Mouse (Mus musculus) liver, embryonic 13.5 days (tissue): ENCODE measurements at regions not wholly inside any gene's neighbourhood (a gene's known extent, or its start where the extent isn't known, plus 50 kb on each side); places are given as distances from the start of the nearest gene placed in this dataset.
"Not testable (repeated sequence)": the region's sequence is repeated elsewhere in the genome, so short reads cannot be mapped to it uniquely, and the experiment has no call there.

ENCODE experiments used
- ATAC-seq: fragments of 200-750 bp; cut with Nextera tagmentation; 2 replicates; pipeline ENCODE4 v1.8.0; 2017; ENCODE audit warnings: low read depth, mild to moderate bottlenecking, moderate number of reproducible peaks, moderate library complexity
- DNase-seq: peaks from one replicate; pipeline ENCODE4 v3.0.0; 2022
- H3K27ac ChIP-seq: fragments of 300-500 bp; sonication (generic); 2 replicates; pipeline ENCODE4 v1.5.1; 2015; ENCODE audit warnings: moderate library complexity, mild to moderate bottlenecking, inconsistent platforms
- H3K27me3 ChIP-seq: fragments of 300-500 bp; sonication (generic); 2 replicates; pipeline ENCODE4 v1.6.1; 2015; ENCODE audit warnings: mild to moderate bottlenecking, inconsistent platforms
- H3K36me3 ChIP-seq: fragments of 300-500 bp; sonication (generic); 2 replicates; pipeline ENCODE4 v1.6.1; 2015; ENCODE audit warnings: mild to moderate bottlenecking, inconsistent platforms
- H3K4me1 ChIP-seq: fragments of 300-500 bp; sonication (generic); replicated peaks from 2 replicates; pipeline ENCODE4 v1.6.1; 2015; ENCODE audit warnings: inconsistent platforms
- H3K4me2 ChIP-seq: fragments of 300-500 bp; sonication (generic); 2 replicates; pipeline ENCODE4 v1.6.1; 2015; ENCODE audit warnings: inconsistent platforms, mild to moderate bottlenecking, moderate library complexity
- H3K4me3 ChIP-seq: fragments of 300-500 bp; sonication (generic); replicated peaks from 2 replicates; pipeline ENCODE4 v1.5.1; 2015; ENCODE audit warnings: mild to moderate bottlenecking, inconsistent platforms
- H3K9ac ChIP-seq: fragments of 300-500 bp; sonication (generic); 2 replicates; pipeline ENCODE4 v1.6.1; 2015; ENCODE audit warnings: mild to moderate bottlenecking, inconsistent platforms
- H3K9me3 ChIP-seq: fragments of 300-500 bp; sonication (generic); replicated peaks from 2 replicates; pipeline ENCODE4 v1.6.1; 2016; ENCODE audit warnings: inconsistent platforms
- WGBS: fragments of 180-500 bp; shearing (Covaris S2); methylation state at CpG from one replicate; pipeline ENCODE4 v1.1.7; 2015; ENCODE audit not compliant: insufficient replicate concordance; 5-methylcytosine and 5-hydroxymethylcytosine counted together

GRCm38 (mm10) chr1:79212471-79212870 lies 227.4 kb downstream of the Scg2 start:
- Histone ChIP-seq H3K27ac (no peak overlapping the region), H3K27me3 (no peaks in the 10 kb centered on the region), H3K9me3 (no peaks in the 10 kb centered on the region), H3K4me1 (no peaks in the 10 kb centered on the region), H3K4me3 (no peak overlapping the region), H3K4me2 (no peak overlapping the region), H3K36me3 (no peaks in the 10 kb centered on the region), H3K9ac (no peak overlapping the region)
- no peak for ATAC-seq
- DNase-seq, result no peak
- WGBS, result 78% methylated on average over 5 of the region's 5 CpGs

- not testable (repeated sequence) for H3K27ac ChIP-seq, H3K9me3 ChIP-seq, H3K9ac ChIP-seq, H3K4me3 ChIP-seq, H3K36me3 ChIP-seq, H3K4me2 ChIP-seq, ATAC-seq, H3K27me3 ChIP-seq, H3K4me1 ChIP-seq, DNase-seq
- 80% methylated on average over 1 of the region's 1 CpGs for WGBS
Observed at GRCm38 (mm10) chr1:79211981-79212380, 227.9 kb downstream of the Scg2 start.

DNA sequence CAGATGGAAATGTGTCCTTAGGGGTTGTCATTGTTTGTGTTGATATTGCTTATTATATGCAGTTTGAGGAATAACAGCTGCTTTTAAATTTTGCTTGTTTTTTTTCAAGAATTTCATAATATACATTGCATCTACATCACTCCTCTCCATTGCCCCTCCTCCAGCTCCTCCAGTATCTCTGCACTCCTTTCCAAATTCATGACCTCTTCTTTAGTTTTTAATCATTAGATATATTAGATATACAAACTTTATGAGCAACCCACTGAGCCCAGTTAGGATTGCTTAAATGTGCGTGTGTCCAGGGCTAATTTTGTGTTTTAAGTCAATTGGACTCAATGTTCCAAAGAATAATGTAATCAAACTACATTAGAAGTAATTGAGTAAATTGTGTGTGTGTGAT lies 232.7 kb downstream of the Scg2 start:
- no peaks in the 10 kb centered on the region for H3K27me3 ChIP-seq
- DNase-seq, result no peak
- H3K4me3 ChIP-seq, result no peak overlapping the region
- no peak for ATAC-seq
- no peaks in the 10 kb centered on the region for H3K36me3 ChIP-seq
- H3K4me2 ChIP-seq, result no peak overlapping the region
- no peak overlapping the region for H3K9ac ChIP-seq
- H3K9me3 ChIP-seq, result no peaks in the 10 kb centered on the region
- no peak overlapping the region for H3K27ac ChIP-seq
- 36% methylated on average over 1 of the region's 1 CpGs for WGBS
- H3K4me1 ChIP-seq, result no peaks in the 10 kb centered on the region

DNA sequence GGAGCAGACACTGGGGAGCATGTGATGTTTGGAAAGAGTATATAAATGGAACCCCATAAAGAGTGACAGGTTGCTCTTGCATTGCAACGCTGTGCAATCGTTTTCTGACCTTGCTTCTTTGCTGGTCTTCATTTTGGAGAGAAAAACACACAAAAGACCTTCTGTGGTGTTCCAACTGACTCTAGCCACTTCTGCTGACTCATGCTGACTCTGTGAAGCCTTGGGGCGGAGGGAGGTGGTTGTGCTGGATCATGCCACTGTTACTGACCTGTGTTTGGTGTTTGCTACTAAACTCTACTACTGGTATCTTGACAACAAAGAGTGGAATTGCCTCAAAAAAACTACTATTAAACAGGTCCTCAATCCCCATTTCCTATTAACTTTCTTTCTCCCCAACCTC lies 242.2 kb downstream of the Scg2 start:
- Histone ChIP-seq H3K9me3 (no peaks in the 10 kb centered on the region), H3K4me2 (no peak overlapping the region), H3K27ac (no peak overlapping the region), H3K4me1 (no peaks in the 10 kb centered on the region), H3K36me3 (no peaks in the 10 kb centered on the region), H3K9ac (no peak overlapping the region), H3K4me3 (no peak overlapping the region), H3K27me3 (no peaks in the 10 kb centered on the region)
- WGBS, result 59% methylated on average over 3 of the region's 3 CpGs
- ATAC-seq, result no peak
- DNase-seq, result peak; percentile 2

- H3K27ac ChIP-seq, result no peak overlapping the region
- H3K4me2 ChIP-seq, result no peak overlapping the region
- no peaks in the 10 kb centered on the region for H3K36me3 ChIP-seq
- H3K4me1 ChIP-seq, result no peaks in the 10 kb centered on the region
- no peaks in the 10 kb centered on the region for H3K27me3 ChIP-seq
- WGBS, result 57% methylated on average over 3 of the region's 3 CpGs
- DNase-seq (no peak), ATAC-seq (no peak)
- no peak overlapping the region for H3K4me3 ChIP-seq
- no peaks in the 10 kb centered on the region for H3K9me3 ChIP-seq
- H3K9ac ChIP-seq, result no peak overlapping the region
Observed at GRCm38 (mm10) chr1:79191031-79191430, 248.9 kb downstream of the Scg2 start.

GRCm38 (mm10) chr1:79183534-79184411 lies 256.1 kb downstream of the Scg2 start:
- Histone ChIP-seq H3K27ac (no peak overlapping the region), H3K9ac (no peak overlapping the region), H3K36me3 (no peaks in the 10 kb centered on the region), H3K4me1 (no peaks in the 10 kb centered on the region), H3K27me3 (no peaks in the 10 kb centered on the region), H3K4me3 (no peak overlapping the region), H3K9me3 (no peaks in the 10 kb centered on the region), H3K4me2 (no peak overlapping the region)
- ATAC-seq (no peak), DNase-seq (no peak)
- 78% methylated on average over 5 of the region's 5 CpGs for WGBS

GRCm38 (mm10) chr1:79144113-79144512 lies 295.8 kb downstream of the Scg2 start:
- Histone ChIP-seq H3K4me3 (no peak overlapping the region), H3K9ac (no peak overlapping the region), H3K4me2 (no peak overlapping the region), H3K9me3 (no peaks in the 10 kb centered on the region), H3K27ac (no peak overlapping the region), H3K36me3 (no peaks in the 10 kb centered on the region), H3K4me1 (no peaks in the 10 kb centered on the region), H3K27me3 (no peaks in the 10 kb centered on the region)
- DNase-seq (no peak), ATAC-seq (no peak)
- 65% methylated on average over 3 of the region's 3 CpGs for WGBS
